Mouse (Mus musculus) ES-E14 (cell line): ENCODE measurements around the gene Rita1.

Source experiments
- CHD2 ChIP-seq: IDR thresholded peaks from 2 replicates; pipeline ENCODE4 v1.6.1; 2014; ENCODE audit warnings: mild to moderate bottlenecking, low read depth, low read length, inconsistent platforms
- MAFK ChIP-seq: IDR thresholded peaks from 2 replicates; pipeline ENCODE4 v1.6.1; 2014; ENCODE audit warnings: mild to moderate bottlenecking, low read depth, low read length, inconsistent platforms; ENCODE audit not compliant: insufficient read depth

DNA sequence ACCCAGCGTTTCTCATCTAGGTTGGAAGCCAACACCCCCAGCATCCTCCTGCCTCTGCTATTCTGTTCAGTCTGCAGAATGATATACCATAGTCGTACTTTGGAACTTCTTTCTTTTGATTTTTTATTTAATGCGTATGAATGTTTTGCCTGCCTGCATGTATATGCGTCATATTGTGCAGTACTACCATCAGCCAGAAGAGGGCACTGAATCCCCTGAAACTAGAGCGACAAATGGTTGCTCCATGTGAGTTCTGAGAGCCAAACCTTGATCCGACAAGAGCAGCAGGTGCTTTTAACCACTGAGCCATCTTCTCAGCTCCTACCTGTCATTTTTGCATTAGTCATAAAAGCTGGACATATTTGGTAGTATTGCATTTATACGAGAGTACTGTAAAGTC, 20.2 kb downstream of the Rita1 start:
- no peak for TF ChIP-seq CHD2
- TF ChIP-seq MAFK = no peak
